Mouse (Mus musculus) urinary bladder, adult 2 months (tissue): ENCODE measurements around the gene Cyp4f40. TPM values are rescaled to one million over a fixed set of nuclear protein-coding genes. Genes with fewer than 3 reads are reported as not detected.
"Not testable (repeated sequence)": the region's sequence is repeated elsewhere in the genome, so short reads cannot be mapped to it uniquely, and the experiment has no call there.

ENCODE experiments used
- DNase-seq: peaks from one replicate; pipeline ENCODE4 v3.0.0; 2022; ENCODE audit warnings: low spot score
- polyA plus RNA-seq: library from polyadenylated mRNA; depleted of rRNA; stranded (reverse); fragments of >200 nt; gene quantifications from 2 replicates; pipeline ENCODE4 v1.2.3, GENCODE M21; 2012; rRNA removed

The Cyp4f40 gene
- polyA plus RNA-seq, 1 experiment: 0.19 TPM

DNA sequence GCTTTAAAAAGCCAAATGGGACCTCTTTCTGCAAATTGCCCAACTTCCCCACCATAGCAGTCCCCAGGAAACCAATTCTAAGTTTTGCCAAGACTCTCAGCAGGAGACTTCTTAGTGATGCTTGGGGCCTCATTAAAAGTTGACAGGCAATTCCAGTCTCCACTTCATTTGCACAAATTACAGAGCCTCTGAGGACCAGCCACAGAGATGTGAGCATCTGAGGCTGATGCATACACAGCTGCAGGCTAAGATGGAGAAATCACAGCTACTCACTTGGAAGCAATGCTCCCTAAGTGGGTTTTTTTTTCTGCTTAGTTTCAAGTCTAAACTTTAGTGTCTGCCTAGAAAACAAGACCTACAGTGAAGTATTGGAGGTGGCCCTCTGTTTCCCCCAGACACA lies 51.8 kb downstream of the Cyp4f40 start:
- DNase-seq: not testable (repeated sequence)

- DNase-seq: not testable (repeated sequence)
Observed at GRCm38 (mm10) chr17:32722151-32722550, 63.5 kb downstream of the Cyp4f40 start.

GRCm38 (mm10) chr17:32722771-32723170 lies 64.1 kb downstream of the Cyp4f40 start:
- DNase-seq: no peak

DNA sequence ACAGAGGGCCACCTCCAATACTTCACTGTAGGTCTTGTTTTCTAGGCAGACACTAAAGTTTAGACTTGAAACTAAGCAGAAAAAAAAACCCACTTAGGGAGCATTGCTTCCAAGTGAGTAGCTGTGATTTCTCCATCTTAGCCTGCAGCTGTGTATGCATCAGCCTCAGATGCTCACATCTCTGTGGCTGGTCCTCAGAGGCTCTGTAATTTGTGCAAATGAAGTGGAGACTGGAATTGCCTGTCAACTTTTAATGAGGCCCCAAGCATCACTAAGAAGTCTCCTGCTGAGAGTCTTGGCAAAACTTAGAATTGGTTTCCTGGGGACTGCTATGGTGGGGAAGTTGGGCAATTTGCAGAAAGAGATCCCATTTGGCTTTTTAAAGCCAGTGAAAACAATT lies 67.7 kb downstream of the Cyp4f40 start:
- not testable (repeated sequence) for DNase-seq

Other genes starting within 250 kb of the Cyp4f40 start
- 0.50 and 0.68 TPM in 2 replicates for gene Pglyrp2, start 234.7 kb upstream of the Cyp4f40 start, polyA plus RNA-seq
- 8.8 and 9.2 TPM in 2 replicates for gene Cyp4f39, start 206.2 kb upstream of the Cyp4f40 start, polyA plus RNA-seq
- gene Cyp4f17, start 152.8 kb upstream of the Cyp4f40 start, polyA plus RNA-seq: 13.5 and 13.6 TPM in 2 replicates
- gene Cyp4f16, start 122.3 kb upstream of the Cyp4f40 start, polyA plus RNA-seq: 19.7 and 22.9 TPM in 2 replicates
- 0.01 TPM in 1 of 2 replicates, not detected in the other for gene Cyp4f37, start 37.6 kb upstream of the Cyp4f40 start, polyA plus RNA-seq
- gene Cyp4f15, start 26.7 kb downstream of the Cyp4f40 start, polyA plus RNA-seq: 140 and 204 TPM in 2 replicates
- gene Zfp871, start 129.4 kb downstream of the Cyp4f40 start, polyA plus RNA-seq: 20.1 and 22.0 TPM in 2 replicates
- 4.5 and 5.2 TPM in 2 replicates for gene Zfp811, start 151.0 kb downstream of the Cyp4f40 start, polyA plus RNA-seq
- gene Zfp799, start 171.4 kb downstream of the Cyp4f40 start, polyA plus RNA-seq: 5.5 and 7.2 TPM in 2 replicates
- gene Zfp870, start 232.7 kb downstream of the Cyp4f40 start, polyA plus RNA-seq: 3.6 and 4.8 TPM in 2 replicates